Mouse (Mus musculus) lung, postnatal 0 days (tissue): ENCODE measurements at regions not wholly inside any gene's neighbourhood (a gene's known extent, or its start where the extent isn't known, plus 50 kb on each side); places are given as distances from the start of the nearest gene placed in this dataset.
A peak's percentile ranks its signal among the peaks of the same experiment; 100 is the strongest.

Source experiments
- ATAC-seq: fragments of 200-750 bp; cut with Nextera tagmentation; 2 replicates; pipeline ENCODE4 v1.8.0; 2017; ENCODE audit warnings: moderate library complexity
- DNase-seq: peaks from one replicate; pipeline ENCODE4 v3.0.0-alpha.2; 2016; ENCODE audit warnings: low spot score
- H3K27ac ChIP-seq: fragments of 300-500 bp; sonication (generic); 2 replicates; pipeline ENCODE4 v1.5.1; 2014; ENCODE audit warnings: antibody characterized with exemption, mild to moderate bottlenecking, low read length, mixed read lengths
- H3K27me3 ChIP-seq: fragments of 300-500 bp; sonication (generic); replicated peaks from 2 replicates; pipeline ENCODE4 v1.6.1; 2014; ENCODE audit warnings: low read length, mixed read lengths; ENCODE audit not compliant: insufficient read depth
- H3K36me3 ChIP-seq: fragments of 300-500 bp; sonication (generic); 2 replicates; pipeline ENCODE4 v1.6.1; 2014; ENCODE audit warnings: low read length, mixed read lengths; ENCODE audit not compliant: insufficient read depth
- H3K4me1 ChIP-seq: fragments of 300-500 bp; sonication (generic); 2 replicates; pipeline ENCODE4 v1.6.1; 2014; ENCODE audit warnings: antibody characterized with exemption, low read depth, low read length, mixed read lengths; ENCODE audit not compliant: insufficient read depth
- H3K4me2 ChIP-seq: fragments of 300-500 bp; sonication (generic); replicated peaks from 2 replicates; pipeline ENCODE4 v1.6.1; 2014; ENCODE audit warnings: low read depth, mild to moderate bottlenecking, low read length, moderate library complexity, mixed read lengths
- H3K4me3 ChIP-seq: fragments of 300-500 bp; sonication (generic); 2 replicates; pipeline ENCODE4 v1.5.1; 2014; ENCODE audit warnings: low read depth, low read length
- H3K9ac ChIP-seq: fragments of 300-500 bp; sonication (generic); replicated peaks from 2 replicates; pipeline ENCODE4 v1.6.1; 2014; ENCODE audit warnings: low read depth, mild to moderate bottlenecking
- H3K9me3 ChIP-seq: fragments of 300-500 bp; sonication (generic); 2 replicates; pipeline ENCODE4 v1.6.1; 2016; ENCODE audit warnings: low read length, mixed read lengths
- CTCF ChIP-seq: IDR thresholded peaks from 2 replicates; pipeline ENCODE4 v1.5.1; 2016; ENCODE audit warnings: antibody characterized with exemption, mild to moderate bottlenecking
- EP300 ChIP-seq: IDR thresholded peaks from 2 replicates; pipeline ENCODE4 v1.6.1; 2016; ENCODE audit warnings: antibody characterized with exemption, mild to moderate bottlenecking, control low read depth
- WGBS: fragments of 180-500 bp; shearing (Covaris S2); extraction: QIAGEN DNeasy Blood & Tissue Kit; methylation state at CpG from one replicate; pipeline ENCODE4 v1.1.7; 2014; 5-methylcytosine and 5-hydroxymethylcytosine counted together

- Histone ChIP-seq H3K4me1 (no peaks in the 10 kb centered on the region), H3K9ac (no peak overlapping the region), H3K36me3 (no peaks in the 10 kb centered on the region), H3K27me3 (no peaks in the 10 kb centered on the region), H3K4me3 (no peak overlapping the region), H3K9me3 (no peaks in the 10 kb centered on the region), H3K4me2 (no peak overlapping the region), H3K27ac (no peak overlapping the region)
- WGBS, result 32% methylated on average over 9 of the region's 9 CpGs
- ATAC-seq (no peak), DNase-seq (peak; percentile 12)
- TF ChIP-seq CTCF, result no peak
- TF ChIP-seq EP300, result no peak
These were observed 105.2 kb upstream of the Pdzrn3 start for GRCm38 (mm10) chr6:101482635-101483465.

GRCm38 (mm10) chr6:101473956-101474355 lies 96.3 kb upstream of the Pdzrn3 start:
- no peak for ATAC-seq
- Histone ChIP-seq H3K27me3 (no peaks in the 10 kb centered on the region), H3K9ac (no peak overlapping the region), H3K4me1 (no peaks in the 10 kb centered on the region), H3K4me3 (no peak overlapping the region), H3K4me2 (no peak overlapping the region), H3K9me3 (no peaks in the 10 kb centered on the region), H3K36me3 (no peaks in the 10 kb centered on the region), H3K27ac (no peak overlapping the region)
- WGBS, result 86% methylated on average over 1 of the region's 1 CpGs
- TF ChIP-seq CTCF, result no peak
- no peak for TF ChIP-seq EP300
- no peak for DNase-seq

DNA sequence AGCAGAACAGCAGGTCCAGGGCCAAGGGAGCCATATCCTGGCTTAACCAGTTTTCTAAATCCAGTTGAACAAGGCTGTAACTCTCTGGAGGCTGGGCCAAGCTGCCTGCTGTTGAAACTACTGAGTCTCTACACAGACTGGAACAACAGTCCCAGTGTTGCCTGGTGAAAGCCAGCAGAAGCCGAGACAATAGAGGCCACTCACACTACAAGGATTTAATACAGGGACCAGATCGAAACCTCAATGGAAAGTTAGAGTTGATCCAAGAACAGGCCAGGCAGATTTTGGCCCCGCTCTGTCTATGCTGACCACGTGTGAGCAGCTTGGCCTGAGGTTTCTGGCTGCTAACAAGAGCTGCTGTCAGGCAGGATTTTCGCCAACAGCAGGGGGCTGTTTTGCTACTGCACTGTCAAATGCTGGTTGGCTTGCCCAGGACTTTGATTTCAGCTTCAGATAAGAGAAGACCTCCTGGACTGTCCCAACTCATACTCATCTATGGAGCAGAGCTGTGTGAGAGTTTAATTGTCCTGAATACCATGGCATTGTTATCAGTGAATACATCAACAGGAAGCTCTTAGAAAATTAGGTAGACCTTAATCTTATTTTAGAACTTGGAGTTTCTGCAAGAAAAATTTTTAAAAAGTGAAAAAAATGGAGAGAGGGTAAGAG lies 95.7 kb upstream of the Pdzrn3 start:
- Histone ChIP-seq H3K4me1 (no peaks in the 10 kb centered on the region), H3K27me3 (no peaks in the 10 kb centered on the region), H3K9me3 (no peaks in the 10 kb centered on the region), H3K27ac (no peak overlapping the region), H3K4me2 (no peak overlapping the region), H3K36me3 (no peaks in the 10 kb centered on the region), H3K9ac (no peak overlapping the region), H3K4me3 (no peak overlapping the region)
- ATAC-seq (peak; percentile 60), DNase-seq (peak; percentile 60)
- TF ChIP-seq CTCF, result peak; percentile 40
- TF ChIP-seq EP300, result no peak
- 20% methylated on average over 5 of the region's 5 CpGs for WGBS

DNA sequence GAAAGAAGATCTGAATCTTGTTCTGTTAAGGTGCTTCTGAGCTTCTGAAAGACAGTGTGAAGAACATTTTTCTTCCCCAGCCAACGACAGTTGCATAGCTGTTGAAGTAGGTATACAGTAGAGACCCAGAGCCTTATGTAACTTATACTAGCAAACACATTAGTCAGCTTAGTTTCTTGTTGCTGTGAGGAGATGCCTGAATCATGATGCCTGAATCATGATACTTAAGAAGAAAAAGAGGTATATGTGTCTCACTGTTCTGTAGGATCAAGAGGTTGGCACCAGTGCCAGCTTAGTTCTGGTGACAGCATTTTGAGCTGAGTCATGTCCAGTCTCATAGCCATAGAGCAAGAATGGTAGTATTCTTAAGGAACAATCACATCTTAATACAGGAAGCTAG lies 87.2 kb upstream of the Pdzrn3 start:
- ATAC-seq, result no peak
- Histone ChIP-seq H3K4me3 (no peak overlapping the region), H3K9ac (no peak overlapping the region), H3K36me3 (no peaks in the 10 kb centered on the region), H3K4me2 (no peak overlapping the region), H3K4me1 (no peaks in the 10 kb centered on the region), H3K27ac (no peak overlapping the region), H3K9me3 (no peaks in the 10 kb centered on the region), H3K27me3 (no peaks in the 10 kb centered on the region)
- TF ChIP-seq CTCF, result no peak
- no peak for TF ChIP-seq EP300
- DNase-seq, result no peak
- WGBS, result 70% methylated on average over 1 of the region's 1 CpGs

- Histone ChIP-seq H3K4me1 (no peaks in the 10 kb centered on the region), H3K4me2 (no peak overlapping the region), H3K9ac (no peak overlapping the region), H3K27me3 (no peaks in the 10 kb centered on the region), H3K27ac (no peak overlapping the region), H3K9me3 (no peaks in the 10 kb centered on the region), H3K36me3 (no peaks in the 10 kb centered on the region), H3K4me3 (no peak overlapping the region)
- DNase-seq (no peak), ATAC-seq (no peak)
- no peak for TF ChIP-seq CTCF
- TF ChIP-seq EP300, result no peak
- 83% methylated on average over 3 of the region's 3 CpGs for WGBS
These were observed 86.2 kb upstream of the Pdzrn3 start for GRCm38 (mm10) chr6:101463812-101464320.

GRCm38 (mm10) chr6:101446720-101447119 lies 69.0 kb upstream of the Pdzrn3 start:
- no peak for TF ChIP-seq CTCF
- TF ChIP-seq EP300, result no peak

More at GRCm38 (mm10) chr6:101446720-101447119, 69.0 kb upstream of the Pdzrn3 start:
- 63% methylated on average over 5 of the region's 5 CpGs for WGBS
- H3K4me2 ChIP-seq, result no peak overlapping the region
- H3K9ac ChIP-seq, result no peak overlapping the region
- H3K36me3 ChIP-seq, result no peaks in the 10 kb centered on the region
- no peak overlapping the region for H3K4me3 ChIP-seq
- no peak overlapping the region for H3K27ac ChIP-seq
- ATAC-seq, result no peak
- H3K9me3 ChIP-seq, result no peaks in the 10 kb centered on the region
- no peaks in the 10 kb centered on the region for H3K4me1 ChIP-seq
- no peak for DNase-seq
- no peaks in the 10 kb centered on the region for H3K27me3 ChIP-seq
